Mouse (Mus musculus) midbrain, embryonic 15.5 days (tissue): ENCODE measurements around the gene Hist2h3c2. TPM values are rescaled to one million over a fixed set of nuclear protein-coding genes. Genes with fewer than 3 reads are reported as not detected.
"Not testable (repeated sequence)": the region's sequence is repeated elsewhere in the genome, so short reads cannot be mapped to it uniquely, and the experiment has no call there.

Source experiments
- ATAC-seq: fragments of 200-750 bp; cut with Nextera tagmentation; replicated peaks from 2 replicates; pipeline ENCODE4 v1.8.0; 2017; ENCODE audit warnings: moderate TSS enrichment
- H3K27ac ChIP-seq: fragments of 300-500 bp; sonication (generic); 2 replicates; pipeline ENCODE4 v1.5.1; 2015; ENCODE audit warnings: mild to moderate bottlenecking, inconsistent platforms
- H3K27me3 ChIP-seq: fragments of 300-500 bp; sonication (generic); replicated peaks from 2 replicates; pipeline ENCODE4 v1.6.1; 2015; ENCODE audit warnings: inconsistent platforms
- H3K36me3 ChIP-seq: fragments of 300-500 bp; sonication (generic); replicated peaks from 2 replicates; pipeline ENCODE4 v1.6.1; 2015; ENCODE audit warnings: inconsistent platforms
- H3K4me1 ChIP-seq: fragments of 300-500 bp; sonication (generic); 2 replicates; pipeline ENCODE4 v1.6.1; 2015; ENCODE audit warnings: inconsistent platforms
- H3K4me2 ChIP-seq: fragments of 300-500 bp; sonication (generic); 2 replicates; pipeline ENCODE4 v1.6.1; 2015; ENCODE audit warnings: inconsistent platforms, mild to moderate bottlenecking, moderate library complexity
- H3K4me3 ChIP-seq: fragments of 300-500 bp; sonication (generic); 2 replicates; pipeline ENCODE4 v1.5.1; 2015; ENCODE audit warnings: mild to moderate bottlenecking, inconsistent platforms
- H3K9ac ChIP-seq: fragments of 300-500 bp; sonication (generic); 2 replicates; pipeline ENCODE4 v1.6.1; 2015; ENCODE audit warnings: mild to moderate bottlenecking, inconsistent platforms
- H3K9me3 ChIP-seq: fragments of 300-500 bp; sonication (generic); 2 replicates; pipeline ENCODE4 v1.6.1; 2016; ENCODE audit warnings: inconsistent platforms
- WGBS: fragments of 180-500 bp; shearing (Covaris S2); methylation state at CpG from one replicate; pipeline ENCODE4 v1.1.7; 2015; ENCODE audit warnings: mixed read lengths; 5-methylcytosine and 5-hydroxymethylcytosine counted together
- polyA plus RNA-seq: library from polyadenylated mRNA; unstranded; fragments of >200 nt; fragmentation: Nextera tagmentation; extraction: Ambion mirVana; gene quantifications from 2 replicates; pipeline ENCODE4 v1.2.1, GENCODE M21; 2015

Gene Hist2h3c2
- polyA plus RNA-seq, 1 experiment from 2014 or later = 2.3 TPM

DNA sequence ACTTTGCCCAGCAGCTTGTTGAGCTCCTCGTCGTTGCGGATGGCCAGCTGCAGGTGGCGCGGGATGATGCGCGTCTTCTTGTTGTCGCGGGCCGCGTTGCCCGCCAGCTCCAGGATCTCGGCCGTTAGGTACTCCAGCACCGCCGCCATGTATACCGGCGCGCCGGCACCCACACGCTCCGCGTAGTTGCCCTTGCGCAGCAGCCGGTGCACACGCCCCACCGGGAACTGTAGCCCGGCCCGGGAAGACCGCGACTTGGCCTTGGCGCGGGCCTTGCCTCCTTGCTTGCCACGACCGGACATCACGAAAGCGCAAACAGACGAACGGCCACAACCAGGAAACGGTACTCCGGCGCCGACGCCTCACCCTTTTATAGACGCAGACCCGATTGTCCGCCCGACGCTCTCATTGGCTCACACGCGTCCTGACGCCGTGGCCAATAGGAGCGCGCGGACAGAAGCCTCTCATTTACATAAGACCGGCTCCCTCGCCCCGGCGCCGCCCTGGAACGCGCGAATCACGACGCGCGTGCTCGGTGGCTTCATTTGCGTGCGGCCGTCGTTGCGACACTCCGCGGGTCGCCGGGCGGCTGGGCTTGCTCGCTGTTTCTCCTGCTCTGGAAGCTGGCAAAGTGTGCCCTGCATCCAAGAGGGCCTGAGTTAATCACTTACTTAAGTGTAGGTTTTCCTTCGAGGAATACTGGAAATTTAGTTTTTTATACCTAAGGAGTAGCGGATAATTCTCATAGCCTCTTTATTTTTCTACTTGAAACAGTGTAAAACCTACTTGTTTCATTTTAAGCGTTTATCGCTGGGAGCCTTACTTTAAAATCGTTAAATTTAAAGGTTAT lies 1.2 kb upstream of the Hist2h3c2 start, which contains the start of gene Hist2h2aa2:
Hist2h2aa2 (minus strand) TSS at position 328 of the 850 bp plus-strand sequence.
- Histone ChIP-seq H3K27ac (peak within 1 kb of the TSS; percentile 87), H3K4me3 (peak within 1 kb of the TSS; percentile 37), H3K4me2 (peak within 1 kb of the TSS; percentile 51), H3K9ac (peak within 1 kb of the TSS; percentile 27), H3K4me1 (peaks cover 28% of the 10 kb centered on the region)
- H3K27me3 ChIP-seq, H3K36me3 ChIP-seq, H3K9me3 ChIP-seq: not testable (repeated sequence)
- WGBS = 4% methylated on average over 24 of the region's 85 CpGs
- peak; percentile 89 for ATAC-seq

DNA sequence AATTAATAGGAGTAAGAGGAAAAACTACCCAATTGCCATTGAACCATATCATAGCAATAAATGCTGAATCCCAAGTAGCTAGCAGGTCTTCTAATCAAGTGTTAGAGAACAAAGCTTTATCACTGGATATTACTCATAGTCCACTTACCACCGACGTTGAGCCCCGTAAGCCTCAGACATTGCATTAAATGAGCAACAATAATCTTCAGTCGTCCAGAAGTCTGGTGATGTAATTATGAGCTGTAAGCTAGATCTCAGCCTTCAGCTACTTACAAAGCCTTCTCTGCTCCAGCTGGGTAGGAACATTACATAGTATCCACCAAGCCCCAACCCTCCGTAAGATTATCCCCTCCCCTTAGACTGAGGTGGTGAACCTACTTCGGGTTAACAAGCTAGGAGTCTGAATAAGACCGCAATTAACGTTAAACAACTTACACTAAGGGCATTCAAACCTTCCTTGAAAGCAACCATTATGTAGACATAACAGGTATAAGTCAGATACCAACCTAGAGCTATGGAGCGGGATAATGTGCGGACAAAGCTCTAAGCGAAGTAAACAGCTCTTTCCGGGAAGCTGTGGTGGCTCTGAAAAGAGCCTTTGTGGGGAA lies 919 bp downstream of the Hist2h3c2 start:
- peak overlapping the region; percentile 27; the same call in 1 of the 2 replicates for H3K9ac ChIP-seq
- H3K9me3 ChIP-seq = no peaks in the 10 kb centered on the region
- H3K36me3 ChIP-seq = no peaks in the 10 kb centered on the region
- H3K4me2 ChIP-seq = peak overlapping the region; percentile 42
- WGBS = 2% methylated on average over 12 of the region's 12 CpGs
- H3K27ac ChIP-seq = no peak overlapping the region
- peak overlapping the region; percentile 23 for H3K4me3 ChIP-seq
- H3K27me3 ChIP-seq = no peaks in the 10 kb centered on the region
- ATAC-seq = no peak
- peaks cover 18% of the 10 kb centered on the region for H3K4me1 ChIP-seq

GRCm38 (mm10) chr3:96237335-96237903 lies 1.5 kb downstream of the Hist2h3c2 start:
- ATAC-seq = no peak
- peak overlapping the region; percentile 42 for H3K4me2 ChIP-seq
- H3K27ac ChIP-seq = no peak overlapping the region

DNA sequence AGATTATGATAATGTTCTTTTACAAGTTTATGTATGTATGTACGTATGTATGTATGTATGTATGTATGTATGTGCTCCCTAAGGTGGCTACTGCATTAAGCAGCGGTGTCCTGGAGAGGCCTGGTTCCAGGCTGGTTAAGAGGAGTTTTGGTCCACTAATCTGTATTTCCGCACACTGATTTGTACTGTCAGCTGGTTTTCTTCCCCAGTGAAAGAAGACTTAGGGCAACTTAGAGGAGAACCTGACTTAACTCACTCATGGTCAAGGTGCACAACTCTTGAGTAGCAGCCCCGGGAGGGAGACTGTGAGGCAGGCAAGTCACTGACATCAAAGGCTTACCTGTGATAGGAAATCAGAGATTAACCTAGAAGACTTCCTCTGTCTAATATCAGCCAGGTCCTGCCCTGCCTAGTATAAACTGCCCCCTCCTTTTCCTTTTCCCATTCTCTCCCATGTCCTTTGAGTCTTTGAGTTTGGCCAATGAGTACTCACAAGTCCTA lies 2.0 kb downstream of the Hist2h3c2 start:
- Histone ChIP-seq H3K27ac (no peak overlapping the region), H3K4me1 (peaks cover 18% of the 10 kb centered on the region), H3K27me3 (no peaks in the 10 kb centered on the region), H3K4me2 (peak overlapping the region; percentile 42), H3K9ac (0 out of 2 replicates have a peak overlapping the region, but pooled peaks have one; percentile 13), H3K4me3 (no peak overlapping the region), H3K9me3 (no peaks in the 10 kb centered on the region), H3K36me3 (no peaks in the 10 kb centered on the region)
- no peak for ATAC-seq
- 82% methylated on average over 4 of the region's 4 CpGs for WGBS

More at GRCm38 (mm10) chr3:96237335-96237903, 1.5 kb downstream of the Hist2h3c2 start:
- peaks cover 18% of the 10 kb centered on the region for H3K4me1 ChIP-seq
- no peaks in the 10 kb centered on the region for H3K36me3 ChIP-seq
- H3K27me3 ChIP-seq = no peaks in the 10 kb centered on the region
- 24% methylated on average over 7 of the region's 7 CpGs for WGBS
- peak overlapping the region; percentile 23 for H3K4me3 ChIP-seq
- no peaks in the 10 kb centered on the region for H3K9me3 ChIP-seq
- H3K9ac ChIP-seq = peak overlapping the region; percentile 13; the same call in 1 of the 2 replicates

DNA sequence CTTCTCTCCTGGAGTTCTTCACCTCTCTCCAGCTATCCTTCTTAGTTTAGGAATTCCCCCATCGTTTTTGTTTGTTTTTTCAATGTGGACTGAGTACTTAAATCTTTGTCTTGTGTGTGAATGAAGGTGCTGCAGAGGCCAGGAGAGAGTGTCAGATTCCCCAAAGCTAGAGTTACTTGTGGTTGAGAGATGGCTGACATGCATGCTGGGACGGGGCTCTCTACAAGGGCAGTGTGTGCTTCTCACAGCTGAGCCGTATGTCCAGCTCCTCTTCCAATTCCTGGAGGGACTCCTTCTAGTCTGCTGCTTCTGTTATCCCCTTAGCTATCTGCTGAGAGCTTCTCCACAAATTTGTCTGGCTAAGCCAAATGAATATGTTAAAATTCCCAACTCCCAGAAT lies 3.1 kb downstream of the Hist2h3c2 start:
- H3K9me3 ChIP-seq = no peaks in the 10 kb centered on the region
- H3K4me3 ChIP-seq = no peak overlapping the region
- no peak overlapping the region for H3K9ac ChIP-seq
- H3K27me3 ChIP-seq = no peaks in the 10 kb centered on the region
- no peaks in the 10 kb centered on the region for H3K36me3 ChIP-seq
- ATAC-seq = no peak
- peaks cover 15% of the 10 kb centered on the region for H3K4me1 ChIP-seq
- WGBS = 76% methylated on average over 3 of the region's 3 CpGs
- H3K27ac ChIP-seq = no peak overlapping the region
- H3K4me2 ChIP-seq = no peak overlapping the region

DNA sequence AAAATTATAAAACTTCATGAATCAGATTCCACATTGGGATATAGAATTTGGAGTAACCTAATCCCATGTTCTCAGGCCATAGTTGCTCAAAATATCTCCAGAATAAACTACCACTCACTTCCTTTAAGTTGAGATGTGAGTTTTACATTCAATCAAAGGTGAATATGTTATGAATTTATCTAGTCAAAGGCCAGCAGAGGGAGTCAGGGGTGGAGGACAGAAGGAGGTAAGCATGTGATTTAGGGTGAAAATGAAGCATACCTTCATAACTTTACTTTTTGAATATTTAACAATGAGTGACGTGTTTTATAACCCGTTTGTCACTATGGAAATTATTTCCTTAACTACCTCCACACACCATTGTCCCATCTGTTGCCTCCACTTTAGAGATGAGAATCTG lies 4.0 kb downstream of the Hist2h3c2 start:
- Histone ChIP-seq H3K4me1 (peaks cover 13% of the 10 kb centered on the region), H3K4me3 (no peak overlapping the region), H3K27ac (no peak overlapping the region), H3K36me3 (no peaks in the 10 kb centered on the region), H3K9me3 (no peaks in the 10 kb centered on the region), H3K9ac (no peak overlapping the region), H3K27me3 (no peaks in the 10 kb centered on the region), H3K4me2 (no peak overlapping the region)
- no peak for ATAC-seq
- 88% methylated on average over 2 of the region's 2 CpGs for WGBS

DNA sequence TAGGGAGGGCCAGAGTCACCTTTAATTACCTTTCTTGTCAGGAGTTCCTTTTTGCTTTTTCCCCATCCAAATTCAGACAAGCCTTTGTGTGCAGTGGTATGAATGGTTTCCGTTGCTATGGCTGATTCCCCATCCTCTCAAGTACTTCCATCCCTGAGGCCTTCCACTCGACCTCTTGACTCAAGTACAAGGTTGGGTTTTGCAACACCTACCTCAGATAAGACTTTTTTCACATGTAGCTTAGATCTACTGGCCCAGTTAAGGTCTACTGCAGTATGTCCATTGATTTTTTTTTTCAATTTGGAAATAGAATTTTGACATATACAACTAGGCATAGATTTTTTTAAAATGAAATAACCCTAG lies 7.2 kb downstream of the Hist2h3c2 start:
- Histone ChIP-seq H3K4me1 (no peaks in the 10 kb centered on the region), H3K9me3 (no peaks in the 10 kb centered on the region), H3K9ac (no peak overlapping the region), H3K27me3 (no peaks in the 10 kb centered on the region), H3K36me3 (no peaks in the 10 kb centered on the region), H3K4me2 (no peak overlapping the region), H3K4me3 (no peak overlapping the region), H3K27ac (no peak overlapping the region)
- no peak for ATAC-seq
- WGBS = 59% methylated on average over 2 of the region's 2 CpGs

DNA sequence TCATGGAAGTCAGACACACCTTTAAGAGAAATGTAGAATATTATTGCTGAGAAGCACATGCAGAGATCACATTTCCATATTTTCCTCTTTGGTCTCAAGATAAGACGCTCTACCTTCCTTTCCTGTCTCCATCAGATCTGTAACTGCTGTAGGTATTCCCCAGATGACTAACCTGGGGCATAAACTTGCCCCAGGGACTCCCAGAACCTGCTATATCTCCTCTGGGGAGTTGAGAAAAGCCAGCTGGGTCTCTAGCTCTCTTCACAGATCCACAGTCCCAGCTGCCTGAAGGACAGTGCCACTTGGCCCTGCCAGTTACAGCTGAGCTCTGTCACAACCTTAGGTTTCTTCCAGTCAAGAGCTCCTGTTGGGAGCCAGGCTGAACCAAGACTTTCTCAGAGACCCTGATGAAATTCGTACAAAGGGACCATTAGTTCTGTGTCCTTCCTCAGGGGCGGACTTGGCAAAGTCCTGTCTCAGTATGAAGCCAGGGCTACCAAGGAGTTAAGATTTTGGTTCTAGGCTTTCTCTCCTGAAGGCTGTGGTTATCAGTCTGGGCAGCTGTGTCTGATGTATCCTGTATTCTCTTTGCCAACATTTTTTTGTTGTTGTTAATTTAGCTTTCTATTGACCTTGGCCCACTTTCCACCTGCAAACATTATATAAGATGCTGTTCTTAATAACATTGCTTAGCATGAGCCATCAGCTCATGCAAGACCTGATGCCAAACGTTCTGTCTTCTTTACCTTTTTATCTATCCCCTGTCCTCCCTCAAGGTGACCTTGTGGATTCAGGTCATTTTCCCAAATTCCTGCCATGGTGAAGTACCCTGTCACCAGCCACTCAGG lies 7.8 kb downstream of the Hist2h3c2 start:
- ATAC-seq = no peak
- Histone ChIP-seq H3K4me2 (no peak overlapping the region), H3K9ac (no peak overlapping the region), H3K4me3 (no peak overlapping the region), H3K36me3 (no peaks in the 10 kb centered on the region), H3K9me3 (no peaks in the 10 kb centered on the region), H3K27me3 (no peaks in the 10 kb centered on the region), H3K27ac (no peak overlapping the region), H3K4me1 (no peaks in the 10 kb centered on the region)
- 72% methylated on average over 4 of the region's 4 CpGs for WGBS

- 83% methylated on average over 2 of the region's 2 CpGs for WGBS
- H3K4me2 ChIP-seq = no peak overlapping the region
- H3K36me3 ChIP-seq = no peaks in the 10 kb centered on the region
- ATAC-seq = no peak
- H3K4me1 ChIP-seq = no peaks in the 10 kb centered on the region
- no peak overlapping the region for H3K27ac ChIP-seq
- H3K4me3 ChIP-seq = no peak overlapping the region
- no peak overlapping the region for H3K9ac ChIP-seq
- no peaks in the 10 kb centered on the region for H3K27me3 ChIP-seq
- no peaks in the 10 kb centered on the region for H3K9me3 ChIP-seq
These were observed 8.5 kb downstream of the Hist2h3c2 start for GRCm38 (mm10) chr3:96230404-96230803.

DNA sequence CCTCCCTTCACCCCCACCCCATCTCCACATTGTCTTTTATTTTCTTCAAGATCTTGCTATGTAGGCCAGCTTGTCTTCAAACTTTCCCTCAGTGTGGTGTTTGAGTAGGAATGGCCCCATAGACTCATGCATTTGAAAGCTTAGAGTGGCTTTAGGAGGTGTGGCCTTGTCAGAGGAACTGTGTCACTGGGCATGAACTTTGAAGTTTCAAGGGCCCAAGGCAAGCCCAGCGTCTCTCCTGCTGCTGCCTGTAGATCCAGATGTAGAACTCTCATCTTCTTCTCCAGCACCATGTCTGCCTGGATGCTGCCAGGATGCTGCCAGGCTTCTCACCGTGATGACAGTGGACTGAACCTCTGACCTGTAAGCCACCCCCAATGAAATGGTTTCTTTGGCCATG lies 10.1 kb downstream of the Hist2h3c2 start:
- no peaks in the 10 kb centered on the region for H3K4me1 ChIP-seq
- no peaks in the 10 kb centered on the region for H3K36me3 ChIP-seq
- no peaks in the 10 kb centered on the region for H3K9me3 ChIP-seq
- no peak overlapping the region for H3K4me3 ChIP-seq
- no peak overlapping the region for H3K9ac ChIP-seq
- no peaks in the 10 kb centered on the region for H3K27me3 ChIP-seq
- ATAC-seq = no peak
- H3K27ac ChIP-seq = no peak overlapping the region
- H3K4me2 ChIP-seq = no peak overlapping the region
- 65% methylated on average over 2 of the region's 2 CpGs for WGBS

- Histone ChIP-seq H3K9ac (no peak overlapping the region), H3K27ac (no peak overlapping the region), H3K36me3 (no peaks in the 10 kb centered on the region), H3K9me3 (no peaks in the 10 kb centered on the region), H3K27me3 (no peaks in the 10 kb centered on the region), H3K4me2 (no peak overlapping the region), H3K4me1 (peaks cover 5% of the 10 kb centered on the region), H3K4me3 (no peak overlapping the region)
- 81% methylated on average over 8 of the region's 8 CpGs for WGBS
- ATAC-seq = no peak
These were observed 12.0 kb downstream of the Hist2h3c2 start for GRCm38 (mm10) chr3:96226695-96227648.
